Mouse (Mus musculus) heart, embryonic 13.5 days (tissue): ENCODE measurements around the gene Pde4dip. TPM values are rescaled to one million over a fixed set of nuclear protein-coding genes. Genes with fewer than 3 reads are reported as not detected.

Experiments
- ATAC-seq: fragments of 200-750 bp; cut with Nextera tagmentation; 2 replicates; pipeline ENCODE4 v1.8.0; 2017; ENCODE audit warnings: moderate TSS enrichment; ENCODE audit not compliant: insufficient number of reproducible peaks, low FRiP score, low TSS enrichment; ENCODE audit errors: extremely low read depth
- H3K27ac ChIP-seq: fragments of 300-500 bp; sonication (generic); replicated peaks from 2 replicates; pipeline ENCODE4 v1.5.1; 2015; ENCODE audit warnings: moderate library complexity, mild to moderate bottlenecking, inconsistent platforms
- H3K27me3 ChIP-seq: fragments of 300-500 bp; sonication (generic); replicated peaks from 2 replicates; pipeline ENCODE4 v1.6.1; 2015; ENCODE audit warnings: mild to moderate bottlenecking, inconsistent platforms
- H3K36me3 ChIP-seq: fragments of 300-500 bp; sonication (generic); 2 replicates; pipeline ENCODE4 v1.6.1; 2015; ENCODE audit warnings: mild to moderate bottlenecking, inconsistent platforms
- H3K4me1 ChIP-seq: fragments of 300-500 bp; sonication (generic); 2 replicates; pipeline ENCODE4 v1.6.1; 2015; ENCODE audit warnings: inconsistent platforms
- H3K4me2 ChIP-seq: fragments of 300-500 bp; sonication (generic); 2 replicates; pipeline ENCODE4 v1.6.1; 2015; ENCODE audit warnings: inconsistent platforms, mild to moderate bottlenecking, moderate library complexity
- H3K4me3 ChIP-seq: fragments of 300-500 bp; sonication (generic); 2 replicates; pipeline ENCODE4 v1.5.1; 2015; ENCODE audit warnings: moderate library complexity, mild to moderate bottlenecking, inconsistent platforms
- H3K9ac ChIP-seq: fragments of 300-500 bp; sonication (generic); 2 replicates; pipeline ENCODE4 v1.6.1; 2015; ENCODE audit warnings: inconsistent platforms, mild to moderate bottlenecking, moderate library complexity
- H3K9me3 ChIP-seq: fragments of 300-500 bp; sonication (generic); 2 replicates; pipeline ENCODE4 v1.6.1; 2016; ENCODE audit warnings: inconsistent platforms
- WGBS: fragments of 180-500 bp; shearing (Covaris S2); methylation state at CpG from one replicate; pipeline ENCODE4 v1.1.7; 2015; ENCODE audit warnings: mixed read lengths; 5-methylcytosine and 5-hydroxymethylcytosine counted together
- polyA plus RNA-seq: library from polyadenylated mRNA; unstranded; fragments of >200 nt; fragmentation: Nextera tagmentation; extraction: Ambion mirVana; gene quantifications from 2 replicates; pipeline ENCODE4 v1.2.1, GENCODE M21; 2015

Pde4dip gene
- polyA plus RNA-seq, 1 experiment from 2014 or later, result 68.2 TPM

DNA sequence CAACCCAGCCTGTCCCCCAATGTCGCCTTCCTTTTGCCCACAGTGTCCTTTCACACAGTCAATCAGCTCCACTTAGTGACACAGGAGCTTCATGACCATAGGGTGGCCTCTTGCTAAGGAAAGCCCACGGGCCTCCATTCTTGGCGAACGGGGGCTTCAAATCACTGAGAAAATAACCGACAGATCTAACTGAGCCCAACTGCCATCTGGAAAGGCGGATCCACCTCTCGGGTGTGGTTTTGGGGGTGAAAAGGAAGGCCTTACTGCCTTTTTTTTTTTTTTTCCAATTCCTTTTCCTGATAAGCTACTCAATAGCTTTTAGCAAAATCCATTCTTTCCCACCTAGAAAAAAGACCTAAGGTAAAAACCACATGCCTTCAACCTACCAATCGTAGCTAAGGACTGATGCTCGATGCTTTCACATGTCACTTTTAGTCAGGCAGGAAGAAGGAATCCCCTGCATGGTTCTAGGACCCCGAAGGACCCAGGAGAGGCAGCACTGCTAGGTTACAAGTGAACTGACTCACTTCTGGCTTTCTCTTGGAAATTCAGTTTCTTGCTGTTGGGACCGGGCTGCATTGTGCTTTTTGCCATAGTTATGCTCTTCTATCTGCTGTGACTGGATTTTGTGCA, 185.9 kb downstream of the Pde4dip start:
- ATAC-seq, result no peak
- Histone ChIP-seq H3K27me3 (no peaks in the 10 kb centered on the region), H3K9me3 (no peaks in the 10 kb centered on the region), H3K9ac (no peak overlapping the region), H3K27ac (no peak overlapping the region), H3K4me2 (no peak overlapping the region), H3K36me3 (peaks cover 90% of the 10 kb centered on the region), H3K4me1 (no peaks in the 10 kb centered on the region), H3K4me3 (no peak overlapping the region)
- 83% methylated on average over 11 of the region's 11 CpGs for WGBS

- Histone ChIP-seq H3K4me1 (no peaks in the 10 kb centered on the region), H3K9me3 (no peaks in the 10 kb centered on the region), H3K4me3 (no peak overlapping the region), H3K27me3 (no peaks in the 10 kb centered on the region), H3K9ac (no peak overlapping the region), H3K36me3 (peaks cover 90% of the 10 kb centered on the region), H3K27ac (no peak overlapping the region), H3K4me2 (no peak overlapping the region)
- ATAC-seq, result no peak
- 57% methylated on average over 3 of the region's 3 CpGs for WGBS
Measured at GRCm38 (mm10) chr3:97701198-97701597, 187.3 kb downstream of the Pde4dip start.

GRCm38 (mm10) chr3:97699061-97699460, 189.4 kb downstream of the Pde4dip start:
- peaks cover 96% of the 10 kb centered on the region for H3K36me3 ChIP-seq
- 76% methylated on average over 3 of the region's 3 CpGs for WGBS
- H3K9ac ChIP-seq, result no peak overlapping the region

GRCm38 (mm10) chr3:97697291-97697690, 191.2 kb downstream of the Pde4dip start:
- Histone ChIP-seq H3K9ac (no peak overlapping the region), H3K27me3 (no peaks in the 10 kb centered on the region), H3K9me3 (no peaks in the 10 kb centered on the region), H3K4me2 (no peak overlapping the region), H3K4me3 (no peak overlapping the region), H3K27ac (no peak overlapping the region), H3K4me1 (no peaks in the 10 kb centered on the region; the same call in 1 of the 2 replicates), H3K36me3 (peaks cover 96% of the 10 kb centered on the region)
- WGBS, result 57% methylated on average over 9 of the region's 9 CpGs
- ATAC-seq, result no peak

More at GRCm38 (mm10) chr3:97699061-97699460, 189.4 kb downstream of the Pde4dip start:
- Histone ChIP-seq H3K27me3 (no peaks in the 10 kb centered on the region), H3K4me2 (no peak overlapping the region), H3K27ac (no peak overlapping the region), H3K9me3 (no peaks in the 10 kb centered on the region), H3K4me1 (no peaks in the 10 kb centered on the region), H3K4me3 (no peak overlapping the region)
- no peak for ATAC-seq

DNA sequence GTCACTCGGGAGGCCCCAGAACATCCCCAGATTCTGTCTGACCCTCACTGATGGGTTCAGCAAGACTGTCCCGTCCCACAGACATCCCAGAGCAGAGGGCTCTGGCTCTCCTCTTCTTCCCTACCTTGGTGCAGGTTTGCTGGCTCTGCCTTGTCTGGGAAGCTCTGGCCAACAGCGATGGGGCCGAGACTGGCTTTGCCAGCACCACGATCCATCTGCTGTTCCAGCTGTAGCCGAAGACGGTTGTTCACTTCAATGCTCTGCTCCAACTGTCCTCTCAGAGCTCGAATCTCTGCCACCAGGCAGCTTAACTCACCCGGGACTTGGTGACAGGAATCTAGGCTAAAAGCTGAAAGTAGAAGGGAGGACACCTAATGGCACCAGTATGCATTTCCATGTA, 191.6 kb downstream of the Pde4dip start:
- no peak overlapping the region for H3K4me3 ChIP-seq
- no peak for ATAC-seq
- H3K27ac ChIP-seq, result no peak overlapping the region
- H3K9me3 ChIP-seq, result no peaks in the 10 kb centered on the region
- H3K4me2 ChIP-seq, result no peak overlapping the region
- no peak overlapping the region for H3K9ac ChIP-seq
- no peaks in the 10 kb centered on the region for H3K27me3 ChIP-seq
- peaks cover 2% of the 10 kb centered on the region for H3K4me1 ChIP-seq
- WGBS, result 76% methylated on average over 9 of the region's 9 CpGs
- H3K36me3 ChIP-seq, result peaks cover 96% of the 10 kb centered on the region

DNA sequence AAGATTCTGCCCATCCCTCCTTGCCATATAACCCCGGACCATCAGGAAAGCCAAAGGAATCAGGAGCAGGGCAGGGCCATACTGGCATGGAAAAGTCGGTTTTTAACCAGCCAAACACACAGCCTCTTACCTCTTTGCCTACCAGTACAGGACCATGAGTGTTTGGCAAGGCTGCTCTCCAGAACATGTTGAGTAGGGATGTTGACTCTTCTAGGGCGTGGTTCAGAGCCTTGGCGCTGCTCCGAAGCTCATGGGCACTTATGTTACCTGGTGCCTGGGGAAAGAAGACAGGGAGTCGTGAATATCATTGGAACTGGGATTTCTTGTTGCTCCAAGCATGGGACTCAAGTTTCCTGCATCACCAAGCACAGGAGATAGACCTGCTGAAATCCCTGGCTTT, 194.7 kb downstream of the Pde4dip start:
- H3K9me3 ChIP-seq, result no peaks in the 10 kb centered on the region
- 82% methylated on average over 6 of the region's 6 CpGs for WGBS
- no peak overlapping the region for H3K9ac ChIP-seq
- H3K4me2 ChIP-seq, result no peak overlapping the region
- no peak overlapping the region for H3K4me3 ChIP-seq
- no peak for ATAC-seq
- no peak overlapping the region for H3K27ac ChIP-seq
- peaks cover 92% of the 10 kb centered on the region for H3K36me3 ChIP-seq
- H3K27me3 ChIP-seq, result no peaks in the 10 kb centered on the region
- H3K4me1 ChIP-seq, result peaks cover 16% of the 10 kb centered on the region

GRCm38 (mm10) chr3:97691443-97692017, 197.0 kb downstream of the Pde4dip start:
- ATAC-seq, result no peak
- Histone ChIP-seq H3K4me2 (no peak overlapping the region), H3K36me3 (peaks cover 74% of the 10 kb centered on the region), H3K9me3 (no peaks in the 10 kb centered on the region), H3K4me1 (peaks cover 16% of the 10 kb centered on the region), H3K27me3 (no peaks in the 10 kb centered on the region), H3K9ac (0 out of 2 replicates have a peak overlapping the region, but pooled peaks have one; percentile 24), H3K4me3 (no peak overlapping the region), H3K27ac (0 out of 2 replicates have a peak overlapping the region, but pooled peaks have one; percentile 15)
- WGBS, result 52% methylated on average over 12 of the region's 12 CpGs

- H3K27ac ChIP-seq, result no peak overlapping the region
- no peak overlapping the region for H3K9ac ChIP-seq
- peaks cover 66% of the 10 kb centered on the region for H3K36me3 ChIP-seq
- H3K4me2 ChIP-seq, result no peak overlapping the region
- peaks cover 16% of the 10 kb centered on the region for H3K4me1 ChIP-seq
- H3K4me3 ChIP-seq, result no peak overlapping the region
- no peaks in the 10 kb centered on the region for H3K9me3 ChIP-seq
- ATAC-seq, result no peak
- H3K27me3 ChIP-seq, result no peaks in the 10 kb centered on the region
- 40% methylated on average over 7 of the region's 7 CpGs for WGBS
Measured at GRCm38 (mm10) chr3:97690590-97690989, 197.9 kb downstream of the Pde4dip start.

GRCm38 (mm10) chr3:97689289-97689688, 199.2 kb downstream of the Pde4dip start:
- ATAC-seq, result no peak

GRCm38 (mm10) chr3:97686372-97687117, 202.0 kb downstream of the Pde4dip start:
- H3K36me3 ChIP-seq, result peaks cover 25% of the 10 kb centered on the region
- H3K4me1 ChIP-seq, result peaks cover 40% of the 10 kb centered on the region
- WGBS, result 69% methylated on average over 4 of the region's 4 CpGs
- H3K4me3 ChIP-seq, result no peak overlapping the region
- no peaks in the 10 kb centered on the region for H3K9me3 ChIP-seq
- no peak overlapping the region for H3K4me2 ChIP-seq
- H3K27me3 ChIP-seq, result no peaks in the 10 kb centered on the region; the same call in 1 of the 2 replicates
- ATAC-seq, result no peak
- no peak overlapping the region for H3K27ac ChIP-seq
- H3K9ac ChIP-seq, result no peak overlapping the region

More at GRCm38 (mm10) chr3:97689289-97689688, 199.2 kb downstream of the Pde4dip start:
- Histone ChIP-seq H3K4me3 (no peak overlapping the region), H3K36me3 (peaks cover 53% of the 10 kb centered on the region), H3K4me1 (peaks cover 20% of the 10 kb centered on the region), H3K27me3 (no peaks in the 10 kb centered on the region), H3K4me2 (no peak overlapping the region), H3K27ac (no peak overlapping the region), H3K9me3 (no peaks in the 10 kb centered on the region), H3K9ac (no peak overlapping the region)
- WGBS, result 47% methylated on average over 2 of the region's 2 CpGs

DNA sequence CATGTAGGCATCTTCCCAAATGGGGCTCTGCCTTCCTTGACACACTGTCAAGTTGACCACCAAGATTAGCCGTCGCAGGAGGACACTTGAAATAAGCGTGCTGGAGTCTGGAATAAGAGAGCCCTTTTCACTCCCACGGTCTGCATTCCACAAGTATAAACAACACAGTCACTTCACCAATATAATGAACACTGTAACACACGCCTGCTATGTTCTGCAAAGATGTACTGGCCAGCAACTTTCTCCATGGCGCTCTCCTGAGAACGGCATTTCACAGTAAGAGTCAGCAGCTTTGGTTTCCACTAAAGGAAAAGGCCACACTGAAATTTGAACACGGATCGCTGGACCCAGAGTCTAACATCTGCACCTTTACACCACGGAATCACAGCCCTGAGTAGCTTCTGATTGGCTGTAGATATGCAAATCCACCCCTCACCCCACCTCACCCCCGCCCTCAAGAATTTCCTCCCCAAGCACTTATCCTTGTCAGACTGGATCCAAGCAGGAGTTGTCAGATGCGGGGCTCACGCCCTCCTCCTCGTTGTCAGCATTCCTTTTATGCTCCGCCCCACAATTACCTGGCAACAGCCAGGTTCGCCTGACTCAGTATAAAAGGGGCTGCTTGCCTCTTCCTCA, 204.8 kb downstream of the Pde4dip start:
- peak overlapping the region; percentile 66 for H3K4me2 ChIP-seq
- H3K27ac ChIP-seq, result peak overlapping the region; percentile 18
- WGBS, result 6% methylated on average over 16 of the region's 16 CpGs
- peaks cover 33% of the 10 kb centered on the region for H3K4me1 ChIP-seq
- peak overlapping the region; percentile 40; the same call in 1 of the 2 replicates for H3K9ac ChIP-seq
- peaks cover 9% of the 10 kb centered on the region for H3K27me3 ChIP-seq
- 0 out of 2 replicates have a peak, but pooled peaks cover 3% of the 10 kb centered on the region for H3K36me3 ChIP-seq
- ATAC-seq, result no peak
- H3K9me3 ChIP-seq, result no peaks in the 10 kb centered on the region
- peak overlapping the region; percentile 32 for H3K4me3 ChIP-seq
